ENCODE assay signal across 9 mouse cellular contexts in the genomic region with DNA sequence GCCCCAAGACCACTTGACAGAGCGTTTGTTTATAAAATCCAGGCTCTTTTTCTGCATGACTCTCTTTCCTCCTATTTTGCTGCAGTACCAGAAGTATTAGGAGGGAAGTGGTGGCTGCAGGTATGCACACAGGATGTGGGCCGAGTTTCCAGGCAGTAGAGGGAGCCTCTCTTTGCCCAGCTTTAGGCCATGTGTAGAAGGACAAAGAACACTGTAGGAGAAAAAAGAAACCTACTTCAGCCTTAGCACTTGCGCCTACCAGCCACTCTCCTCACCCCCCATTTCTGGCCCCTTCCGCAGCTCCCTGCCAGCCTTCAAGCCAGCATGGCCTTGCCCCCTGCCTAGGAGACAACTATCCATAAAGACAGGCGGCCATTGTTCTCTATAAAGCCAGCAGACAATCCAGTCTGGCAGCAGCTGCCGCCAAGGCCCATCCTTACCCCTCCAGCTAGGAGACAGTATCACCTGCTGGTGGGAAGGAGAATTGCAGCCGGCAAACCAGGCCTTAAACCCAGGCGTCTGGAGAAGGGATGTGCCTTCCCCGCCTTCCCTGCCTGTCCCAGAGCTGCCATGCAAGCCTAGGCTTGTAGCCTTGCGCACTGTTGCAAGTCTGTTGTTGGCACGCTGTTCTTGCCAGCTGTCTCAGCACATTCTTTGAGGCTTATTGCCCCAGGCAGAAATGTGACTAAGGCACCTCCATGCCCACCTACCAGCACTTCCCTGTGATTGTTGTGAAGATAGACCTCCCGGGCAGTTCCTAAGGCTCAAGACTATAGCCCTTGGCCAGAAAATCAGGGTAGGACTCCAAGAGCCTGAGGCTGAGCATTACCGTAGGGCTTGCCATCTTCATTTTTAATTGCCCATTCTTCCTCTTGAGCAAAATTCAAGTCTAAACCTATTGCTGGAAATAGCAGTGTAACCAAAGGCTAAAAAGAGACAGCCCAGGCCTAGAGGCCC. TPM values are rescaled to one million over a fixed set of nuclear protein-coding genes. Genes with fewer than 3 reads are reported as not detected.
DNase-seq lines count a peak whose midpoint lies in the region; ATAC-seq and TF ChIP-seq lines count a peak whose summit lies in the region.
"Had no signal": no experiment of that assay in that cellular context is flagged by ENCODE, and none has a peak within 500 bp of the region (broad histone marks: within the 10 kb centered on the region; RNA-seq: fewer than 3 reads in every experiment).

No protein-coding gene starts in this region.

- intact Hi-C loops in heart, postnatal 36 days (cut with DNase I) = loop anchor here (1.0 kb wide), 2 partner anchors 16 to 57 kb away; a partner anchor contains a TSS

- H3K4me1 ChIP-seq in ES-E14 (ENCODE audit: control insufficient read depth in 2 of 2, insufficient read depth in 2 of 2, low read length in 2 of 2, poor library complexity in 1 of 2) = peaks cover 0 to 21% of the 10 kb centered on the region in 2 experiments; a peak in 3 of 4 replicates
- peaks cover 11% of the 10 kb centered on the region for H3K4me1 ChIP-seq in forebrain, embryonic 15.5 days
- H3K4me1 ChIP-seq in lung, embryonic 16.5 days (replicated peaks; ENCODE audit: control insufficient read depth, insufficient read depth, low read length) = peaks cover 5% of the 10 kb centered on the region

- no peak overlapping the region for H3K4me3 ChIP-seq in ES-E14 (ENCODE audit: insufficient read depth in 1 of 2, low read depth in 1 of 2, low read length in 2 of 2, poor library complexity in 1 of 2, severe bottlenecking in 1 of 2)
- no peak overlapping the region for H3K4me3 ChIP-seq in forebrain, embryonic 15.5 days
- no peak overlapping the region for H3K4me3 ChIP-seq in lung, embryonic 16.5 days (ENCODE audit: low read length)
- H3K4me3 ChIP-seq: megakaryocyte, embryonic 14.5 days had no signal

- no peak overlapping the region for H3K4me2 ChIP-seq in forebrain, embryonic 15.5 days (replicated peaks)
- H3K4me2 ChIP-seq in lung, embryonic 16.5 days (ENCODE audit: low read depth, low read length) = no peak overlapping the region

- in situ Hi-C loops in ES-E14 (cut with MboI; ENCODE audit: low sequenced_read_pairs in 2 of 2, unreplicated experiment in 2 of 2) = no loop called here

- peaks cover 47% of the 10 kb centered on the region for H3K36me3 ChIP-seq in ES-E14 (ENCODE audit: control insufficient read depth, insufficient read depth, low read length, poor library complexity, severe bottlenecking)
- H3K36me3 ChIP-seq in forebrain, embryonic 15.5 days = peaks cover 62% of the 10 kb centered on the region
- peaks cover 20% of the 10 kb centered on the region for H3K36me3 ChIP-seq in lung, embryonic 16.5 days (ENCODE audit: control insufficient read depth, insufficient read depth, low read length)

- DNase-seq in ES-E14 (ENCODE audit: low read depth, low spot score) = peak; percentile 89
- peak; percentile 48 for DNase-seq in cerebellum, adult 11 months
- peak; percentile 79 to 80 for DNase-seq in heart, postnatal 36 days
- DNase-seq in layer of hippocampus, adult 8-10 months (ENCODE audit: low spot score in 2 of 2) = peak; percentile 75 to 83
- DNase-seq in ovary, postnatal 14 days (ENCODE audit: low spot score) = peak; percentile 57
- DNase-seq in thymus, postnatal 14 days = peak; percentile 81

- no peaks in the 10 kb centered on the region for H3K9me3 ChIP-seq in ES-E14 (ENCODE audit: control insufficient read depth, insufficient read depth, low read depth, low read length)
- no peaks in the 10 kb centered on the region for H3K9me3 ChIP-seq in forebrain, embryonic 15.5 days
- no peaks in the 10 kb centered on the region for H3K9me3 ChIP-seq in lung, embryonic 16.5 days (ENCODE audit: control insufficient read depth, low read length)
- H3K9me3 ChIP-seq: megakaryocyte, embryonic 14.5 days had no signal

- no peaks in the 10 kb centered on the region for H3K27me3 ChIP-seq in forebrain, embryonic 15.5 days
- no peaks in the 10 kb centered on the region for H3K27me3 ChIP-seq in lung, embryonic 16.5 days (ENCODE audit: control insufficient read depth, insufficient read depth, low read depth, low read length)
- H3K27me3 ChIP-seq: megakaryocyte, embryonic 14.5 days had no signal

- peak; percentile 92 for ATAC-seq in forebrain, embryonic 15.5 days (replicated peaks)
- ATAC-seq in lung, embryonic 16.5 days (ENCODE audit: low read depth) = peak; percentile 84

- 26% methylated on average over 13 of the region's 13 CpGs for WGBS in forebrain, embryonic 15.5 days
- 38% methylated on average over 13 of the region's 13 CpGs for WGBS in lung, embryonic 16.5 days

- H3K27ac ChIP-seq in ES-E14 (ENCODE audit: insufficient read depth, low read depth, low read length, poor library complexity, severe bottlenecking) = peak overlapping the region; percentile 68
- H3K27ac ChIP-seq in forebrain, embryonic 15.5 days (replicated peaks) = peak overlapping the region; percentile 83
- peak overlapping the region; percentile 73 for H3K27ac ChIP-seq in lung, embryonic 16.5 days (ENCODE audit: low read length)

- H3K9ac ChIP-seq in ES-E14 (ENCODE audit: insufficient read depth, low read depth, low read length, poor library complexity, severe bottlenecking) = peak overlapping the region; percentile 60; the same call in 1 of the 2 replicates
- H3K9ac ChIP-seq in forebrain, embryonic 15.5 days (replicated peaks) = no peak overlapping the region
- H3K9ac ChIP-seq in lung, embryonic 16.5 days (ENCODE audit: low read length) = peak overlapping the region; percentile 32; the same call in 1 of the 2 replicates

TF ChIP-seq in ES-E14, 5 proteins besides CTCF, POLR2A, EP300 and RAD21:
- TF ChIP-seq ZC3H11A (IDR thresholded peaks at IDR 0.05; ENCODE audit: borderline replicate concordance, low read depth, low read length) (peak; percentile 84), MAFK (IDR thresholded peaks at IDR 0.05; ENCODE audit: insufficient read depth, low read depth, low read length) (0 out of 2 replicates have a peak, but pooled peaks have one; percentile 30), HCFC1 (IDR thresholded peaks at IDR 0.05; ENCODE audit: borderline replicate concordance, insufficient read depth, low read length) (peak; percentile 62; the same call in 1 of the 2 replicates), ZNF384 (IDR thresholded peaks at IDR 0.05; ENCODE audit: low read depth, low read length) (no peak), CHD2 (IDR thresholded peaks at IDR 0.05; ENCODE audit: low read depth, low read length) (no peak)

RNA-seq across cellular contexts. Expression of a gene that starts 15.7 kb away (rescaled TPM):
- total RNA-seq in ES-E14 (2012; rRNA removed) = 32.8 and 38.2 TPM in 2 replicates
- polyA plus RNA-seq in forebrain, embryonic 15.5 days (2015; fragmentation: Nextera tagmentation; extraction: Ambion mirVana) = 25.4 and 26.4 TPM in 2 replicates
- 10 to 100 TPM; 25.0 to 25.8 TPM for total RNA-seq in heart, postnatal 36 days (2021)
- 10 to 100 TPM; 46.5 to 59.4 (median 51.9) TPM for total RNA-seq in layer of hippocampus, adult 8-10 months (2022)
- polyA plus RNA-seq in lung, embryonic 16.5 days (2015; fragmentation: Nextera tagmentation; extraction: Ambion mirVana) = 37.2 and 38.2 TPM in 2 replicates

RNA-seq across cellular contexts. Expression of a gene that starts 41.3 kb away (rescaled TPM):
- total RNA-seq in ES-E14 (2012; rRNA removed) = 4.0 and 7.0 TPM in 2 replicates
- 1.7 and 2.7 TPM in 2 replicates for polyA plus RNA-seq in forebrain, embryonic 15.5 days (2015; fragmentation: Nextera tagmentation; extraction: Ambion mirVana)
- not detected for total RNA-seq in heart, postnatal 36 days (2021)
- total RNA-seq in layer of hippocampus, adult 8-10 months (2022) = 1 to 10 TPM in 1 of 4 experiments, not detected in 3; 1.9 TPM
- 2.6 and 4.7 TPM in 2 replicates for polyA plus RNA-seq in lung, embryonic 16.5 days (2015; fragmentation: Nextera tagmentation; extraction: Ambion mirVana)

RNA-seq across cellular contexts. Expression of a gene that starts 41.4 kb away (rescaled TPM):
- total RNA-seq in ES-E14 (2012; rRNA removed) = 140 and 194 TPM in 2 replicates
- polyA plus RNA-seq in forebrain, embryonic 15.5 days (2015; fragmentation: Nextera tagmentation; extraction: Ambion mirVana) = 68.8 and 75.8 TPM in 2 replicates
- total RNA-seq in heart, postnatal 36 days (2021) = 10 to 100 TPM; 25.2 to 32.6 TPM
- 10 to 100 TPM; 68.6 to 86.2 (median 73.0) TPM for total RNA-seq in layer of hippocampus, adult 8-10 months (2022)
- polyA plus RNA-seq in lung, embryonic 16.5 days (2015; fragmentation: Nextera tagmentation; extraction: Ambion mirVana) = 64.1 and 69.5 TPM in 2 replicates

RNA-seq across cellular contexts. Expression of a gene that starts 48.1 kb away (rescaled TPM):
- 1.5 and 2.4 TPM in 2 replicates for total RNA-seq in ES-E14 (2012; rRNA removed)
- polyA plus RNA-seq in forebrain, embryonic 15.5 days (2015; fragmentation: Nextera tagmentation; extraction: Ambion mirVana) = not detected in 2 replicates
- total RNA-seq in heart, postnatal 36 days (2021) = not detected
- total RNA-seq in layer of hippocampus, adult 8-10 months (2022) = not detected
- 0.41 and 0.93 TPM in 2 replicates for polyA plus RNA-seq in lung, embryonic 16.5 days (2015; fragmentation: Nextera tagmentation; extraction: Ambion mirVana)
